Mouse (Mus musculus): ENCODE data around the gene Ifitm10. TPM values are rescaled to one million over a fixed set of nuclear protein-coding genes. Genes with fewer than 3 reads are reported as not detected.
A peak's percentile ranks its signal among the peaks of the same experiment; 100 is the strongest.
"Not testable (repeated sequence)": the region's sequence is repeated elsewhere in the genome, so short reads cannot be mapped to it uniquely, and the experiment has no call there.

The Ifitm10 gene
- total RNA-seq, 2 experiments from 2014 or later, result 30.0 to 31.3 TPM

GRCm38 (mm10) chr7:142370937-142371336 is 2.6 kb downstream of the Ifitm10 start:
- no peak for DNase-seq (ENCODE audit: low spot score in 2 of 2)

GRCm38 (mm10) chr7:142369820-142370219 is 3.7 kb downstream of the Ifitm10 start:
- no peak for DNase-seq (ENCODE audit: low spot score in 2 of 2)

- peak in 1 of 2 experiments; percentile 67 for DNase-seq (ENCODE audit: low spot score in 2 of 2)
Measured at GRCm38 (mm10) chr7:142368856-142369255, 4.7 kb downstream of the Ifitm10 start.

GRCm38 (mm10) chr7:142363107-142363506 is 10.4 kb downstream of the Ifitm10 start:
- DNase-seq (ENCODE audit: low spot score in 2 of 2), result no peak

GRCm38 (mm10) chr7:142360743-142361142 is 12.8 kb downstream of the Ifitm10 start:
- no peak for DNase-seq (ENCODE audit: low spot score in 2 of 2)

- no peak for DNase-seq (ENCODE audit: low spot score in 2 of 2)
Measured at GRCm38 (mm10) chr7:142359129-142359528, 14.4 kb downstream of the Ifitm10 start.

GRCm38 (mm10) chr7:142357566-142357965 is 16.0 kb downstream of the Ifitm10 start:
- no peak for DNase-seq (ENCODE audit: low spot score in 2 of 2)

GRCm38 (mm10) chr7:142354661-142355233 is 18.8 kb downstream of the Ifitm10 start:
- no peak for DNase-seq (ENCODE audit: low spot score in 2 of 2)

- no peak for DNase-seq (ENCODE audit: low spot score in 2 of 2)
Measured at GRCm38 (mm10) chr7:142353854-142354253, 19.7 kb downstream of the Ifitm10 start.

- DNase-seq (ENCODE audit: low spot score in 2 of 2), result no peak
Measured at GRCm38 (mm10) chr7:142351569-142351968, 22.0 kb downstream of the Ifitm10 start.

- DNase-seq (ENCODE audit: low spot score in 2 of 2), result peak in 1 of 2 experiments; percentile 68
Measured at GRCm38 (mm10) chr7:142349308-142349961, 24.1 kb downstream of the Ifitm10 start.

GRCm38 (mm10) chr7:142347542-142347941 is 26.0 kb downstream of the Ifitm10 start:
- no peak for DNase-seq (ENCODE audit: low spot score in 2 of 2)

GRCm38 (mm10) chr7:142342247-142342640 is 31.3 kb downstream of the Ifitm10 start:
- no peak for DNase-seq (ENCODE audit: low spot score in 2 of 2)

- DNase-seq (ENCODE audit: low spot score in 2 of 2), result no peak
Measured at GRCm38 (mm10) chr7:142341564-142342246, 31.8 kb downstream of the Ifitm10 start.

GRCm38 (mm10) chr7:142340269-142340970 is 33.1 kb downstream of the Ifitm10 start:
- DNase-seq (ENCODE audit: low spot score in 2 of 2), result no peak

- peak; percentile 41 to 59 for DNase-seq (ENCODE audit: low spot score in 2 of 2)
Measured at GRCm38 (mm10) chr7:142335151-142335550, 38.4 kb downstream of the Ifitm10 start.

GRCm38 (mm10) chr7:142334246-142334645 is 39.3 kb downstream of the Ifitm10 start:
- peak; percentile 88 to 93 for DNase-seq (ENCODE audit: low spot score in 2 of 2)

GRCm38 (mm10) chr7:142332741-142333140 is 40.8 kb downstream of the Ifitm10 start:
- DNase-seq (ENCODE audit: low spot score in 2 of 2), result not testable (repeated sequence)

- DNase-seq (ENCODE audit: low spot score in 2 of 2), result no peak
Measured at GRCm38 (mm10) chr7:142331281-142331680, 42.3 kb downstream of the Ifitm10 start.

- DNase-seq (ENCODE audit: low spot score in 2 of 2), result no peak
Measured at GRCm38 (mm10) chr7:142330271-142330724, 43.3 kb downstream of the Ifitm10 start.

- no peak for DNase-seq (ENCODE audit: low spot score in 2 of 2)
Measured at GRCm38 (mm10) chr7:142328507-142328906, 45.0 kb downstream of the Ifitm10 start.
